Mouse (Mus musculus): ENCODE data around the gene Eif2s2.
"Not testable (repeated sequence)": the region's sequence is repeated elsewhere in the genome, so short reads cannot be mapped to it uniquely, and the experiment has no call there.

Eif2s2 gene

GRCm38 (mm10) chr2:154892201-154893044, at the start of gene Eif2s2:
Gene Eif2s2 (minus strand): TSS chr2:154892935.
- peak; percentile 96 for DNase-seq (ENCODE audit: low spot score in 2 of 2)

- DNase-seq (ENCODE audit: low spot score in 2 of 2), result no peak
These were observed 49.2 kb upstream of the Eif2s2 start for GRCm38 (mm10) chr2:154941952-154942351.

- DNase-seq (ENCODE audit: low spot score in 2 of 2), result no peak
These were observed 45.0 kb upstream of the Eif2s2 start for GRCm38 (mm10) chr2:154937547-154938390.

GRCm38 (mm10) chr2:154936536-154937155, 43.9 kb upstream of the Eif2s2 start:
- no peak for DNase-seq (ENCODE audit: low spot score in 2 of 2)

GRCm38 (mm10) chr2:154936106-154936505, 43.4 kb upstream of the Eif2s2 start:
- DNase-seq (ENCODE audit: low spot score in 2 of 2), result no peak

- no peak for DNase-seq (ENCODE audit: low spot score in 2 of 2)
These were observed 41.1 kb upstream of the Eif2s2 start for GRCm38 (mm10) chr2:154933884-154934283.

DNA sequence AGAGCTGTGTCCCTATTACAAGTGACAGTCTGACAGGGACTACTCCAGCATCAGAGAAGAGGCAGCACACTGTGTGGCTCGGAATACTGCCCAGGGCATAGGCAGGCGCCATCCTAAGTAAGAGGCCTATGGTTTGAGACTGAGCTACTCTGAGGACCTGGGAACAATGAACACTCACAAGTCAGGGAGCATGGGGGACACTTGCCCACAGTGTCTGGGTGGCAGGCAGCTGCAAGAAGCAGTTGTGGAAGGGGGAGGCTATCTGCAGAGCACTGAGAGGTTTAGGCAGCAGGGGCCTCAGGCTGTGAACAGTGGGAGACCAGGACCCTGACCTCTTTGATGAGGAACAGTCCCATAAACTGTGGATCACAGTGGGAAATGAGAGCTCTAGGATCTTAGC, 35.6 kb upstream of the Eif2s2 start:
- DNase-seq (ENCODE audit: low spot score in 2 of 2), result no peak

GRCm38 (mm10) chr2:154926843-154927242, 34.1 kb upstream of the Eif2s2 start:
- DNase-seq (ENCODE audit: low spot score in 2 of 2), result no peak

DNA sequence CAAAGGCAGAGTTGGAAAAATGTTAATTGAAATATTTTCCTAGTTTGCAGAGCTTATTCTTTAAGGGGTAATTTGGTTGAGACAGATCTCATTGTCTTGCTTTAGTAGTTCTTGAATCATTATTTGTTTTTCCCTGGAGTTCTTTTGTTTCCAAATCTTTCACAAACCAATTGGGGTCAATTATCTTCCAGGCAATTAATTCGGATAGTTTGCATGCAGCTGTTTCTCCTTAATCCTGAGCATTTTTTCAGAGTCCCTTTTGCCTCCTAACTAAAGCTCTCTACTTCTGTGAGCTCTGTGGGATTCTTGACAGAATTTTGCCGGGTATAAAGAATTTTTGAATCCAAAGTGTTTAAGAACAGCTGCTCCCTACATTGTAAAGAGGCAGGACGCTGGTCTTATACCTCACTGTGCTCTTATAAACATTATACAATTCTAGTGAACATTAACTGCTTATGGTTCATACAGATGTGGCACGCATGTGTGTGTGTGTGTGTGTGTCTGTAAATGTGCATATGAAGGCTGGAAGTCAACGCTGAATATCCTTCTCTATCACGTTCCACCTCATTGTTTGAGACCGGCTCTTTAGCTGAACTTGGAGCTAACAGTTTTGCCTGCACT, 32.8 kb upstream of the Eif2s2 start:
- no peak for DNase-seq (ENCODE audit: low spot score in 2 of 2)

DNA sequence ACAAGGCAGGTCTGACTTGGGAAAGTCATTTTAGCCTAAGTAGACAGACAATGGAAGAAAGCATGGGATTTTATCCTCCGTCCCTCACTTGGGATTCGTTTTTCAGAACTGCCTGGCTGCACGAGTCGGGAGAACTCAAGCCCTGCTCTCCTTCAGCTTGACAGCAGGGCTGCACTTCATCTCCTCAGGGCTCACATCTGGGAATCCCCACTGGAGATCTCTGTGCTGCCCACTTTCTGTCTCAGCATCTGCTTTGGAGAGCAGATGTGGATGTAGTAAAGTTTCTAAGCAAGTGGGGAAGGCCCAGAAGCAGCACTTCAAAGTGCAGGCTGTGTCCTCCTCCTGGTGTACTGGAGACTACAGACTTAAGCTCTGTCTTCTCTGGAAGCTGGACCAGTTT, 29.4 kb upstream of the Eif2s2 start:
- not testable (repeated sequence) for DNase-seq (ENCODE audit: low spot score in 2 of 2)

DNA sequence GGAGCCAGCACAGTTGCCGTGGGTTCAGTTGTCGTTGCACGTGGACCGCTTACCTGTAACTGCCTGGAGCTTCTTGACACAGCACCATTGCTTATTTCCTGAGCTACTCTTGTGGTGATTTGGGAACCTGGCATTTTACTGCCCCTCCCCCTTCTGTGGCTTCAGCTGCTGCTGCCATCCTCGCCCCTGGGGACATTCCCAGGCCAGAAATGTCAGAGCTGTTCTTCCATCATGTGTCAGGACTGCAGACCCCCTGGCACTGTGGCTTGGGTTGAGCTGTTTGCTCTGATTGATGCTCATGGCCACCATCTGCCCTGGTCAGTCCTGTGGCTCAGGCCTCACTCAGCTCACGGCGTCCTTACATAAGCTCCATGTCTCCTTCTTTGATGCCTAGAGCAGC, 28.2 kb upstream of the Eif2s2 start:
- no peak for DNase-seq (ENCODE audit: low spot score in 2 of 2)

DNA sequence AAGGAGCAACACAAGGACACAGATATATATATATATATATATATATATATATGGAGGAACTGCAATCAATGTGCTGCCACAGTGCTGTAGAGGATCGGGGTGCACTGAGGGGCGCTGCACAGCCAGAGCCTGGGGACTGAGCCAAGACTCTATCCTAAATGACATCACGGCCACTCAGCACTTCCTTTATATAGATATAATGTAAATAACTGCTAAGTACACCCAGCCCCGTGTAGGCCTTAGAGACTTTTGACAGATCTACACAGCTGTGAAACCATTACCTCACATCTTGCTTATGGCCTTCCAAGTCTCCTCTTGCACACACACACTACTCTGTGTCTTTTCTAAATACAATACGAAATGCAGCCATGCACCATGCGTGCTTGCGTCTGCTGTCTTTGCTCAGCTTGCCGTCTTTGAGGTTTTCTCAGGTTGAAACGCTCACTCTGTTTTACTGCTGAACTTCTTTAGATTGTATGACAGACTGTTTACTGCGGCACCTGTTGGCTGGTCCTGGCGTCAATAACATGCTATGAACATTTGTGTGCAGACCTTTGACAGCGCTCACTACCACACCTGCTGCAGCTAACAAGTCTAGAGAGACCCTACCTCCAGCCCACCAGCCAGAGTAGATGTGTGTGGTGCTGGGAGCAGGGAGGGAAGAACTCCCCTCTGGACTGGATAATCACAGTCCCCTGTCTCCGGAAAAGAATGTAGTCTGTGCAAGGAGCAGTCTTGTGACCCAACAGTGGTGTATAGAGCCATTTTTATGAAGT, 25.3 kb upstream of the Eif2s2 start:
- no peak for DNase-seq (ENCODE audit: low spot score in 2 of 2)

DNA sequence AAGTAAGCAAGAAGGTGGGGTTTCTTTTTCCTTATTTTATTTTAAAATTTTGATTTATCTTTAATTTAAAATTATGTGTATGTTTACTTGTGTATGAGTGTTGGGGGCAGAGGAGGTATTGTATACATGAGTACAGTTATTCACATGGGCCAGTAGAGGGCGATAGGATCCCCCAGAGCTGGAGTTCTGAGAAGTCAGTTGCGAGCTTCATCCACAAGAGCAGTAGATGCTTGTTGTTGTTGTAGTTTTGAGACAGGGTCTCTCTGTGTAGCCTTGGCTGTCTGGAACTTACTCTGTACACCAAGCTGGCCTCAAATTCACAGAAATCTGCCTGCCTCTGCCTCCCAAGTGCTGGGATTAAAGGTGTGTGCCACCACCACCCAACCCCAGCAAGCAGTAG, 23.8 kb upstream of the Eif2s2 start:
- DNase-seq (ENCODE audit: low spot score in 2 of 2), result no peak

- no peak for DNase-seq (ENCODE audit: low spot score in 2 of 2)
These were observed 23.3 kb upstream of the Eif2s2 start for GRCm38 (mm10) chr2:154915922-154916541.

DNA sequence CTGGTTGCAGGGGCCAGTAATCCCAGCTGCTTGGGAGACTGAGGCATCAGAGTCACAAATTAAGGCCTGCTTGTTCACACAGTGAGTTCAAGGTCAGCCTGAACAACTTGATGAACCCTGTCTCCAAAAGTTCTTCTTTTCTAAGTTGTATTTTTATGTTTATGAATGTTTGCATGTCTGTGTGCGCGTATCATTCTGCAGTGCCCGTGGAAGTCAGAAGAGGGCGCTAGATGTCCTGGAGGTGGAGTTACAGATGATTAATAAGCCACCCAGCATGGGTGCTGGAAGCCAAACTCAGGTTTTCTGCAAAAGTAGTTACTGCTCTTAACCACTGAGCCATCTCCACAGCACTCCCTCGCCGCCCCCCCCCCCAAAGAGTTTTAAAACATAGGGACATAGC, 17.1 kb upstream of the Eif2s2 start:
- DNase-seq (ENCODE audit: low spot score in 2 of 2), result no peak

DNA sequence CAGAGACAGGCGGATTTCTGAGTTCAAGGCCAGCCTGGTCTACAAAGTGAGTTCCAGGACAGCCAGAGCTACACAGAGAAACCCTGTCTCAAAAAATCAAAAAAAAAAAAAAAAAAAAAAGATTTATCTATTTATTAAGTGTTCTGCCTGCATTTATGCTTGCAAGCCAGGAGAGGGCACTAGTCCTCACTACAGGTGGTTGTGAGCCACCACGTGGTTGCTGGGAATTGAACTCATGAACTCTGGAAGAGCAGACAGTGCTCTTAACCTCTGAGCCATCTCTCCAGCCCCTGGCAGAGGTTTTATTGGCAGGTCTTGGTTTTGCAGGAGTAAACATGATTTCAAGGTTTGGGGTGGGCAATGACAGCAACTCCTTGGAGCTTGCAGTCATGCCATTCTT, 15.5 kb upstream of the Eif2s2 start:
- not testable (repeated sequence) for DNase-seq (ENCODE audit: low spot score in 2 of 2)

- DNase-seq (ENCODE audit: low spot score in 2 of 2), result no peak
These were observed 13.1 kb upstream of the Eif2s2 start for GRCm38 (mm10) chr2:154905796-154906195.

DNA sequence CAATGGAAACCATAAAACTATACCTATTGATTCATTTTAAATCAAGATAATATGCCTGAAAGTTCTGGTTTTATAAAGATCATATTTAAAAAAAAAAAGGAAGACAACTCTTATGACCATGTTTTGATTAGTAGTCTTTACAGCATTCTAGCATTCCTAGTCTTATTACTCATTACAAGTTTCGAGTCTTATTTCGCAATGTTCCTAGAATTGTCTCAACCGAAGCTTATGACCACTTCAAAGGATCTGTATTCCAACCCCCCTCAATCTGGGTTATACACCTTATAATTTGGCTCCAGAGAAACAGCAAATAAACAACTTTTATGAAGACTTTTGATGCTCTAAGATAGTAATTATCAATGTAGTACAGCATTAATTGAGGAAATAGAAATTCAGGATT, 9.4 kb upstream of the Eif2s2 start:
- no peak for DNase-seq (ENCODE audit: low spot score in 2 of 2)

DNA sequence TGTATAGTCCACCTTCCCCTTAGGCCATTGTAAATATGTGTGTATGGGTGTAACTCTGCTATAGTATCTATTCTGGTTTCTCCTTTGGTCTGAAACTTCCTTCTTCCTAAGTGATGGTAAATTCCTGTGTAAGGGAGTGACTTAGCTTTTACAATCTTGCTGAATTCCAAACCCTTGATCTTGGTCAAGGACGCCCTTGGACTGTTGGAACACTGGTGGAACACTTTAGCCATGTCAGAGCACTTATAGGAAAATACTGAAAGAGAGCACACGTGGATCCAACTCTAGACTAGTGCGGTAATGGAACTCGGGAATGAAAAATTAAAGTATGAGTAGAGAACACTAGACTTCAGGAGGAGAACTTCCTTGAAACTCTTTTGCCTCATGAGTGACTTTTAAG, 6.7 kb upstream of the Eif2s2 start:
- DNase-seq (ENCODE audit: low spot score in 2 of 2), result not testable (repeated sequence)

DNA sequence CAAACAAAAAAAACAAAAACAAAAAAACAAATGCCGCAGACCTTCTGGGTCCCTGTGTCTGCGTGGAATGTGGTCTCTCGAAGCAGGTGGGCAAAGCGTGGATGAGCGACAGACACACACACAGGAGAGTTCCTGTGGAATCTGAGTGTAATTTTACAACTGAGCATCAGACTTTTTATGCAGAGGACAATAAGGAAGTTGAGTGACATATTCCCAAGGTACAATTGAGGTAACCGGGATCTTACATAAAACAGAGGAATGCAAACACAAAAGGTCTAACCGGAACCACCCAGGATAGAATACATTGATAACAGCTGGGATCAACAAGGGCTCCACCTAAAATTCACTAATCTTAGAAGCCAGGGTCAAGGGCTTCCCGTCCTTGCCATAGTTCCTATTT, 6.3 kb upstream of the Eif2s2 start:
- DNase-seq (ENCODE audit: low spot score in 2 of 2), result not testable (repeated sequence)

DNA sequence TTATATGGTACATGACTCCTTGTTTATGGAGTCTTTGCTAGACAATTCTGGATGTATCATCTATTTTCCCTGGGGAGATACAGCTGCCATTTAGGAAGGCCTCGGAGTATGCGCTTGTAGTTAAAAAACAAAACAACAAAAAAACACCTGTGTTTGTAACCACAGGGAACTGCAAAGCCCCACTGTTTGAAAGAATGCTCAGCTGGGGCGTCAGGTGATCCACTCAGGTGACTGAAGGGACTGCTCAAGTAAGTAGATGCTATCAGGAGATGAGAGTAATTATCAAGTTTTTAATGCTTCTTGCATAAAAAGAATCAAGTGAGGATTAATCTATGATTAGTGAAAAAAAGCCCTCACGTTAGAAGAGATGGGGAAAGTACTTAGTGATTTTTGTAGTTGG, 813 bp upstream of the Eif2s2 start:
- DNase-seq (ENCODE audit: low spot score in 2 of 2), result no peak

Data from right cerebral cortex, postnatal 36 days (tissue).